9 mouse cellular contexts compared by ENCODE assay signal in genomic region chr10:21605601-21606000, GRCm38 (mm10). TPM values are rescaled to one million over a fixed set of nuclear protein-coding genes. Genes with fewer than 3 reads are reported as not detected.
DNase-seq lines count a peak whose midpoint lies in the region; ATAC-seq and TF ChIP-seq lines count a peak whose summit lies in the region.
"Had no signal": no experiment of that assay in that cellular context is flagged by ENCODE, and none has a peak within 500 bp of the region (broad histone marks: within the 10 kb centered on the region; RNA-seq: fewer than 3 reads in every experiment).

No protein-coding gene starts in this region.

- WGBS in midbrain, embryonic 13.5 days = 65% methylated on average over 5 of the region's 5 CpGs
- whole genome bisulfite sequencing in midbrain, embryonic 14.5 days = 64% methylated on average over 5 of the region's 5 CpGs
- WGBS in intestine, embryonic 16.5 days = 81% methylated on average over 5 of the region's 5 CpGs

- no peak overlapping the region for H3K9ac ChIP-seq in midbrain, embryonic 13.5 days (replicated peaks)
- H3K9ac ChIP-seq in midbrain, embryonic 14.5 days (replicated peaks; ENCODE audit: low read length) = no peak overlapping the region
- H3K9ac ChIP-seq in intestine, embryonic 16.5 days (ENCODE audit: low read depth, low read length) = no peak overlapping the region

- no peaks in the 10 kb centered on the region for H3K27me3 ChIP-seq in midbrain, embryonic 13.5 days
- no peaks in the 10 kb centered on the region for H3K27me3 ChIP-seq in midbrain, embryonic 14.5 days (ENCODE audit: control insufficient read depth, insufficient read depth, low read length)
- no peaks in the 10 kb centered on the region for H3K27me3 ChIP-seq in intestine, embryonic 16.5 days (replicated peaks; ENCODE audit: control insufficient read depth, insufficient read depth, low read length)

- H3K4me2 ChIP-seq in midbrain, embryonic 13.5 days (replicated peaks) = no peak overlapping the region
- H3K4me2 ChIP-seq in midbrain, embryonic 14.5 days (ENCODE audit: low read length) = no peak overlapping the region
- no peak overlapping the region for H3K4me2 ChIP-seq in intestine, embryonic 16.5 days (ENCODE audit: low read depth, low read length)

- H3K4me1 ChIP-seq in midbrain, embryonic 13.5 days (replicated peaks) = peaks cover 6% of the 10 kb centered on the region; the same call in 1 of the 2 replicates
- H3K4me1 ChIP-seq in midbrain, embryonic 14.5 days (ENCODE audit: control insufficient read depth, insufficient read depth, low read length) = 0 out of 2 replicates have a peak, but pooled peaks cover 7% of the 10 kb centered on the region
- peaks cover 21% of the 10 kb centered on the region for H3K4me1 ChIP-seq in intestine, embryonic 16.5 days (ENCODE audit: control insufficient read depth, insufficient read depth, low read length)

- H3K9me3 ChIP-seq in midbrain, embryonic 13.5 days = no peaks in the 10 kb centered on the region
- no peaks in the 10 kb centered on the region for H3K9me3 ChIP-seq in midbrain, embryonic 14.5 days (ENCODE audit: control insufficient read depth, low read length)
- no peaks in the 10 kb centered on the region for H3K9me3 ChIP-seq in intestine, embryonic 16.5 days (ENCODE audit: control insufficient read depth, low read length)

- no peaks in the 10 kb centered on the region for H3K36me3 ChIP-seq in midbrain, embryonic 13.5 days
- no peaks in the 10 kb centered on the region for H3K36me3 ChIP-seq in midbrain, embryonic 14.5 days (ENCODE audit: control insufficient read depth, insufficient read depth, low read length)
- H3K36me3 ChIP-seq in intestine, embryonic 16.5 days (ENCODE audit: control insufficient read depth, insufficient read depth, low read length) = no peaks in the 10 kb centered on the region

- ATAC-seq in midbrain, embryonic 13.5 days = peak; percentile 40; the same call in 1 of the 2 replicates
- ATAC-seq in midbrain, embryonic 14.5 days (ENCODE audit: low FRiP score, low TSS enrichment) = no peak
- no peak for ATAC-seq in intestine, embryonic 16.5 days

- intact Hi-C loops in gastrocnemius, adult 2 months (cut with DNase I) = loop anchor here (10.0 kb wide), 1 partner anchor 141 kb away; no protein-coding TSS in a partner anchor

- H3K27ac ChIP-seq in gastrocnemius, adult 2 months = peak overlapping the region; percentile 73
- no peak overlapping the region for H3K27ac ChIP-seq in midbrain, embryonic 13.5 days
- no peak overlapping the region for H3K27ac ChIP-seq in midbrain, embryonic 14.5 days (replicated peaks; ENCODE audit: low read depth, low read length)
- H3K27ac ChIP-seq in intestine, embryonic 16.5 days (ENCODE audit: low read length) = peak overlapping the region; percentile 61

- TF ChIP-seq CTCF in gastrocnemius, adult 2 months (IDR thresholded peaks at IDR 0.05) = no peak

- no peak overlapping the region for H3K4me3 ChIP-seq in gastrocnemius, adult 2 months
- no peak overlapping the region for H3K4me3 ChIP-seq in midbrain, embryonic 13.5 days (replicated peaks)
- no peak overlapping the region for H3K4me3 ChIP-seq in midbrain, embryonic 14.5 days (replicated peaks; ENCODE audit: low read depth, low read length)
- H3K4me3 ChIP-seq in intestine, embryonic 16.5 days (ENCODE audit: low read length) = no peak overlapping the region

- no peak for DNase-seq in gastrocnemius, adult 2 months
- no peak for DNase-seq in gastrocnemius, postnatal 4 days (ENCODE audit: low spot score in 2 of 2)
- no peak for DNase-seq in midbrain, embryonic 14.5 days
- DNase-seq in right cerebral cortex, postnatal 25 days = peak; percentile 47
- DNase-seq in ovary, postnatal 10 days (ENCODE audit: low spot score) = no peak
- DNase-seq in urinary bladder, postnatal 25 days (ENCODE audit: low spot score) = no peak
- DNase-seq: thymus, postnatal 14 days had no signal

RNA-seq across cellular contexts. Expression of gene 1700020N01Rik, which starts 12.7 kb away (rescaled TPM):
- not detected for total RNA-seq in gastrocnemius, adult 2 months (2021)
- total RNA-seq in gastrocnemius, postnatal 4 days (2021) = not detected
- polyA plus RNA-seq in midbrain, embryonic 13.5 days (2015; fragmentation: Nextera tagmentation; extraction: Ambion mirVana) = not detected in 2 replicates
- polyA plus RNA-seq in midbrain, embryonic 14.5 days (2014; fragmentation: Nextera tagmentation; extraction: Ambion mirVana) = not detected in 2 replicates
- 0.21 TPM in 1 of 2 replicates, not detected in the other for polyA plus RNA-seq in intestine, embryonic 16.5 days (2015; fragmentation: Nextera tagmentation; extraction: Ambion mirVana)

Comparison
In these comparisons a context has a peak if more than half of its experiments do, and no peak if none do; other contexts are left out.
1. H3K27ac ChIP-seq: peak in gastrocnemius, adult 2 months (single experiment) and intestine, embryonic 16.5 days (single experiment); none in midbrain, embryonic 13.5 days (single experiment) and midbrain, embryonic 14.5 days (single experiment).